ENCODE assay signal across 28 mouse cellular contexts in the genomic region with DNA sequence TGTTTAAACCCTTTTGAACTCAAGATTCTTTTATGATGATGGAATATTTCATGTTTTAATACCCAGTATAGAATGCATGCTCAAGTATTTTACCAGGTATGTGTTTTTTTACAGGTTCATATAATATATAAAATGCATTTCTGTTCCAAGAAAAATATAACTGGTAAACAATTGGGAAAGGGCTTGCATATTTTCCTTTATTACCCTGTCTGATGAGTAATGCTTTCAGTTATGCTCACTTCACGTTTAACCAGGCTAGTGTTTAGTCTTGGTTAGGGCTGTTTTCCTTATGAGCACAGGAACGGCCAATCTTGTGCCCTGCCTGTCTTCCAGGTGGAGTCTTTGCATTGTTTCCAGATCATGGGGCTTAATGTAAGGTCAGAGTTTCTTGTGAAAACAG.
DNase-seq lines count a peak whose midpoint lies in the region; ATAC-seq and TF ChIP-seq lines count a peak whose summit lies in the region.
"Had no signal": no experiment of that assay in that cellular context is flagged by ENCODE, and none has a peak within 500 bp of the region (broad histone marks: within the 10 kb centered on the region; RNA-seq: fewer than 3 reads in every experiment).

No protein-coding gene starts in this region.

- H3K27me3 ChIP-seq in kidney, embryonic 15.5 days = no peaks in the 10 kb centered on the region
- H3K27me3 ChIP-seq in myocyte (ENCODE audit: control insufficient read depth, insufficient read depth, insufficient read length) = no peaks in the 10 kb centered on the region
- H3K27me3 ChIP-seq: CH12.LX; hindbrain, embryonic 12.5 days; hindbrain, embryonic 15.5 days; intestine, embryonic 15.5 days had no signal

- WGBS in kidney, embryonic 15.5 days = 60% methylated on average over 2 of the region's 2 CpGs

- no peak overlapping the region for H3ac ChIP-seq in myocyte (ENCODE audit: control insufficient read depth, insufficient read length)

- H3K4me1 ChIP-seq in kidney, embryonic 15.5 days = peaks cover 19% of the 10 kb centered on the region; the same call in 1 of the 2 replicates
- H3K4me1 ChIP-seq: intestine, embryonic 15.5 days had no signal

- TF ChIP-seq CTCF in layer of hippocampus, adult 2 months (conservative IDR thresholded peaks at IDR 0.05) = no peak

- DNase-seq in kidney, adult 18-20 months = no peak
- DNase-seq in 3T3-L1 (ENCODE audit: low read depth, low spot score) = peak; percentile 50
- peak; percentile 39 for DNase-seq in NIH3T3 (ENCODE audit: low read depth)
- DNase-seq in layer of hippocampus, adult 2 months (ENCODE audit: low spot score in 2 of 2) = no peak
- no peak for DNase-seq in adrenal gland, adult (ENCODE audit: inconsistent age in 2 of 2, low spot score in 1 of 2)
- DNase-seq: adrenal gland, adult 2 months; adrenal gland, postnatal 14 days; cerebellum, adult 11-12 months; cerebellum, adult 8-10 months; cerebellum, postnatal 10 days; cerebellum, postnatal 36 days; embryo, embryonic 11 days; forebrain, postnatal 0 days; gastrocnemius, adult 2 months; gastrocnemius, postnatal 14 days; heart, adult 11 months; kidney, adult 11 months had no signal

- ATAC-seq in kidney, embryonic 15.5 days (replicated peaks; ENCODE audit: low FRiP score) = no peak
- ATAC-seq: forebrain, embryonic 14.5 days; forebrain, postnatal 0 days; intestine, embryonic 15.5 days had no signal

- no peak overlapping the region for H3K9ac ChIP-seq in kidney, embryonic 15.5 days
- H3K9ac ChIP-seq: forebrain, postnatal 0 days; hindbrain, embryonic 12.5 days; hindbrain, embryonic 15.5 days; intestine, embryonic 15.5 days had no signal

- no peak for TF ChIP-seq POLR2A in myocyte (IDR thresholded peaks at IDR 0.05; ENCODE audit: insufficient read length, low read depth)

- peaks cover 9% of the 10 kb centered on the region for H3K79me2 ChIP-seq in myocyte (ENCODE audit: control insufficient read depth, insufficient read depth)

- peaks cover 9% of the 10 kb centered on the region; the same call in 1 of the 2 replicates for H3K36me3 ChIP-seq in kidney, embryonic 15.5 days
- H3K36me3 ChIP-seq in myocyte (ENCODE audit: control insufficient read depth, insufficient read depth) = peaks cover 6% of the 10 kb centered on the region
- H3K36me3 ChIP-seq: intestine, embryonic 15.5 days had no signal

- H3K9me3 ChIP-seq in kidney, embryonic 15.5 days (replicated peaks) = no peaks in the 10 kb centered on the region
- H3K9me3 ChIP-seq: forebrain, embryonic 10.5 days; G1E; hindbrain, embryonic 12.5 days; hindbrain, embryonic 15.5 days; intestine, embryonic 15.5 days had no signal

- H3K4me2 ChIP-seq in kidney, embryonic 15.5 days = no peak overlapping the region
- peak overlapping the region; percentile 39 for H3K4me2 ChIP-seq in myocyte (ENCODE audit: low read depth)
- H3K4me2 ChIP-seq: heart, embryonic 11.5 days; hindbrain, embryonic 12.5 days; hindbrain, embryonic 15.5 days; intestine, embryonic 15.5 days had no signal

- no peak overlapping the region for H3K4me3 ChIP-seq in kidney, embryonic 15.5 days (replicated peaks)
- H3K4me3 ChIP-seq in myocyte = no peak overlapping the region
- no peak overlapping the region for H3K4me3 ChIP-seq in layer of hippocampus, adult 2 months
- H3K4me3 ChIP-seq: erythroblast, embryonic 14.5 days; forebrain, embryonic 10.5 days; gastrocnemius, adult 2 months; hindbrain, embryonic 12.5 days; hindbrain, embryonic 15.5 days; intestine, embryonic 15.5 days had no signal

- H3K27ac ChIP-seq in kidney, embryonic 15.5 days = peak overlapping the region; percentile 41; the same call in 1 of the 2 replicates
- no peak overlapping the region for H3K27ac ChIP-seq in layer of hippocampus, adult 2 months
- H3K27ac ChIP-seq: forebrain, embryonic 10.5 days; gastrocnemius, adult 2 months; hindbrain, embryonic 12.5 days; hindbrain, embryonic 15.5 days; intestine, embryonic 15.5 days had no signal

TF ChIP-seq in myocyte, 11 proteins besides CTCF, POLR2A, EP300 and RAD21:
- TF ChIP-seq TCF3 (IDR thresholded peaks at IDR 0.05; ENCODE audit: insufficient read length, low read depth) = no peak
- no peak for TF ChIP-seq CEBPB (IDR thresholded peaks at IDR 0.05; ENCODE audit: insufficient read depth, poor library complexity, severe bottlenecking)
- no peak for TF ChIP-seq MYOD1 (IDR thresholded peaks at IDR 0.05; ENCODE audit: control insufficient read depth in 1 of 3, insufficient read length in 2 of 3, low read depth in 2 of 3)
- no peak for TF ChIP-seq USF1 (IDR thresholded peaks at IDR 0.05; ENCODE audit: low read depth)
- TF ChIP-seq REST (IDR thresholded peaks at IDR 0.05; ENCODE audit: insufficient read depth, insufficient read length) = no peak
- TF ChIP-seq MYOG (IDR thresholded peaks at IDR 0.05; ENCODE audit: control insufficient read depth in 1 of 3, insufficient read depth in 1 of 3, insufficient read length in 2 of 3, low read depth in 2 of 3) = no peak
- no peak for TF ChIP-seq POLR2AphosphoS2 (IDR thresholded peaks at IDR 0.05; ENCODE audit: insufficient read length, low read depth)
- TF ChIP-seq MAX (IDR thresholded peaks at IDR 0.05; ENCODE audit: low read depth) = no peak
- no peak for TF ChIP-seq TCF12 (IDR thresholded peaks at IDR 0.05; ENCODE audit: insufficient read depth, poor library complexity, severe bottlenecking)
- TF ChIP-seq E2F4 (IDR thresholded peaks at IDR 0.05; ENCODE audit: insufficient read depth) = no peak
- TF ChIP-seq SRF (IDR thresholded peaks at IDR 0.05; ENCODE audit: control insufficient read depth, insufficient read length, low read depth) = no peak

Comparison
In these comparisons a context has a peak if more than half of its experiments do, and no peak if none do; other contexts are left out.
1. DNase-seq: peak in 3T3-L1 (single experiment) and NIH3T3 (single experiment); none in kidney, adult 18-20 months (single experiment), layer of hippocampus, adult 2 months (0 of 2) and adrenal gland, adult (0 of 2).